Mouse (Mus musculus): ENCODE measurements around the gene Ggta1.

DNA sequence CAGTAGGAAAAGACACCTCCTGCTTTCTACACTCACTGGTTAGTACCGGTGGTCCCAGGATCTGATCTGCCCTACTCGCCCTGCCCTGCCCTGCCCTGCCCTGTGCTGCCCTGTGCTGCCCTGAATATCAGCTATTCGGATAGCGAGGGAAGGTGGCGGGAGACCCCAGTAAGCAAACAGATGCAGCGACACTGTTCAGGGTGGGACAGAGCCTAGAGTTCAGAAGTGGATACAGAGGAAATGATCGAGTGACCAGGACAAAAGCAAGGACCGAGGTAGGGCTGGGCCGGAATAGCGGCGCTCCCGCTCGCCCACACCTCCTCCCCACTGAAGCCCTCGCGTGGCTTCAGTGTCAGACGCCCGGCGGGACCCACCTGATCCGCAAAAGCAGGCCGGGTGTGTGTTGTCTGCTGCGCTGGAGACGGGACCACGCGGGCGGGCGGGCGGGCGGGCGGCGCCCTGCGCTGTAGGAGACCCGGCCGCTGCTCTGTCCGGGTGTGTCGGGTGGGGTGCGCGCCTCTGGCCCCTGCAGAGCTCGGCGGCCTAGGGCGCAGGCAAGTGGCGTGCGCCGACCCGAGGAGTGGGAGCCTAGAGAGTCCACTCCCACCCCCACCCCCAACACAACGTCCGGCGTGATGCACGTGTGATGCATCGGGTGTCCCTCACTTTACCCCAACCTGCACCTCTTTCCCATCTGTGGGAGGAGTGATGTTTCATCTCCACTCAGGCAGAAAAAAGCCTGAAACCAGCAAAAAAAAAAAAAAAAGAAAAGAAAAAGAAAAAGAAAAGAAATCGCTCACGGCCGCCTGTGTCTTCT is 852 bp downstream of the Ggta1 start:
- TF ChIP-seq CHD2 (IDR thresholded peaks at IDR 0.05; ENCODE audit: low read depth, low read length) (no peak), ZNF384 (IDR thresholded peaks at IDR 0.05; ENCODE audit: low read depth, low read length) (no peak)

Data from ES-E14 (cell line).